Mouse (Mus musculus): ENCODE measurements at regions not wholly inside any gene's neighbourhood (a gene's known extent, or its start where the extent isn't known, plus 50 kb on each side); places are given as distances from the start of the nearest gene placed in this dataset.

DNA sequence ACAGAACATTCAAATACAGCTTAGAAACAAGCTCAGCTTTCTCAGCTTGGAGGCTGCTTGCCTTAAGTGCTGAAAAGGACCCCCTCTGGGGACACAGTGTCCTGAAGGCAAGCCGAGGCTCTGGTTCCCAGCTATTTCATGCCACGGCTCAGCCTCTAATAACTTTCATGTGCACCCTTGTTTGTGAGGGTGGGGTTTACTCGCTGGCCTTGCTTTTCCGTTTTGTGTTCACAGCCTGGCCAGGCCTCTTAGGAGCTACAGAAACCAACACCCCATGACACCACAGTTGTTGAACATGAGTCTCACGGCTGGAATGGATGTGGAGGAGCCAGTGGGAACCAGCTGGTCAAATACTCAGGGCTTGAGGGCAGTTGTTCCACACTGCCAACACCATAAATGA, 81.4 kb upstream of the Slc24a3 start:
- TF ChIP-seq CTCF (IDR thresholded peaks at IDR 0.05; ENCODE audit: low read depth) = no peak
- Histone ChIP-seq H3K4me3 (replicated peaks; ENCODE audit: low read depth, low read length) (no peak overlapping the region), H3K27ac (no peak overlapping the region), H3K4me1 (replicated peaks; ENCODE audit: insufficient read depth, low read length) (no peaks in the 10 kb centered on the region), H3K36me3 (ENCODE audit: insufficient read depth, low read length) (no peaks in the 10 kb centered on the region), H3K9me3 (replicated peaks; ENCODE audit: low read length) (no peaks in the 10 kb centered on the region), H3K27me3 (ENCODE audit: insufficient read depth, low read length) (no peaks in the 10 kb centered on the region), H3K4me2 (ENCODE audit: low read length) (no peak overlapping the region), H3K9ac (ENCODE audit: low read depth, low read length) (no peak overlapping the region)
- DNase-seq (ENCODE audit: low spot score) (no peak), ATAC-seq (replicated peaks; ENCODE audit: low FRiP score, low read depth) (no peak)
- WGBS = 71% methylated on average over 5 of the region's 5 CpGs

- DNase-seq (ENCODE audit: low spot score) (no peak), ATAC-seq (replicated peaks; ENCODE audit: low FRiP score, low read depth) (no peak)
- WGBS = 90% methylated on average over 2 of the region's 2 CpGs
- no peak overlapping the region for H3K27ac ChIP-seq
- no peak overlapping the region for H3K4me3 ChIP-seq (replicated peaks; ENCODE audit: low read depth, low read length)
- H3K4me2 ChIP-seq (ENCODE audit: low read length) = no peak overlapping the region
- no peak for TF ChIP-seq CTCF (IDR thresholded peaks at IDR 0.05; ENCODE audit: low read depth)
- H3K36me3 ChIP-seq (ENCODE audit: insufficient read depth, low read length) = no peaks in the 10 kb centered on the region
- H3K9me3 ChIP-seq (replicated peaks; ENCODE audit: low read length) = no peaks in the 10 kb centered on the region
- no peaks in the 10 kb centered on the region for H3K4me1 ChIP-seq (replicated peaks; ENCODE audit: insufficient read depth, low read length)
- no peaks in the 10 kb centered on the region for H3K27me3 ChIP-seq (ENCODE audit: insufficient read depth, low read length)
- H3K9ac ChIP-seq (ENCODE audit: low read depth, low read length) = no peak overlapping the region
Observed at GRCm38 (mm10) chr2:145103295-145103694, 64.3 kb upstream of the Slc24a3 start.

- ATAC-seq (replicated peaks; ENCODE audit: low FRiP score, low read depth) = no peak
Observed at GRCm38 (mm10) chr2:145111615-145112014, 55.9 kb upstream of the Slc24a3 start.

DNA sequence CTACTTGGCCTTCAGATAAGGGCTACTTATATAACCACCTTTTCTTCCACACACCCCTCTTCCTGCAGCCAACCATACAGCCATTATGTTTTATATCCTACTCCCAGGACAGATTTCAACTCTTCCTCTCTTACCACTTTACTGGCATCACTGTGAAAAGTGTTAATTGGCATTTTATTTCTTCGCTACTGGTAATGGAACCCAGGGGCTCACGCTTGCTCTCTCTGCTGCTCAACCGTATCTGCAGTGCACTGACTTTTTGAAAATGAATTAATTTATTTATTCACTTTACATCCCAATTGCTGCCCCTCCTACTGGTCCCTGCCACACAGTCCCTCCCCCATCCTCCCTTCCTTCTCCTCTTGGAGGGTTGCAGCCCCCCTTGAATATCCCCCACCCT, 52.5 kb upstream of the Slc24a3 start:
- H3K9ac ChIP-seq (ENCODE audit: low read depth, low read length) = no peak overlapping the region
- H3K36me3 ChIP-seq (ENCODE audit: insufficient read depth, low read length) = no peaks in the 10 kb centered on the region
- no peak overlapping the region for H3K4me3 ChIP-seq (replicated peaks; ENCODE audit: low read depth, low read length)
- ATAC-seq (replicated peaks; ENCODE audit: low FRiP score, low read depth) (no peak), DNase-seq (ENCODE audit: low spot score) (no peak)
- TF ChIP-seq CTCF (IDR thresholded peaks at IDR 0.05; ENCODE audit: low read depth) = no peak
- no peaks in the 10 kb centered on the region for H3K27me3 ChIP-seq (ENCODE audit: insufficient read depth, low read length)
- 75% methylated on average over 3 of the region's 3 CpGs for WGBS
- no peaks in the 10 kb centered on the region for H3K9me3 ChIP-seq (replicated peaks; ENCODE audit: low read length)
- H3K4me1 ChIP-seq (replicated peaks; ENCODE audit: insufficient read depth, low read length) = no peaks in the 10 kb centered on the region
- H3K27ac ChIP-seq = no peak overlapping the region
- no peak overlapping the region for H3K4me2 ChIP-seq (ENCODE audit: low read length)

More at GRCm38 (mm10) chr2:145111615-145112014, 55.9 kb upstream of the Slc24a3 start:
- Histone ChIP-seq H3K27me3 (ENCODE audit: insufficient read depth, low read length) (no peaks in the 10 kb centered on the region), H3K4me2 (ENCODE audit: low read length) (no peak overlapping the region), H3K9me3 (replicated peaks; ENCODE audit: low read length) (no peaks in the 10 kb centered on the region), H3K4me1 (replicated peaks; ENCODE audit: insufficient read depth, low read length) (no peaks in the 10 kb centered on the region), H3K9ac (ENCODE audit: low read depth, low read length) (no peak overlapping the region), H3K36me3 (ENCODE audit: insufficient read depth, low read length) (no peaks in the 10 kb centered on the region), H3K4me3 (replicated peaks; ENCODE audit: low read depth, low read length) (no peak overlapping the region), H3K27ac (no peak overlapping the region)
- WGBS = 29% methylated on average over 1 of the region's 1 CpGs
- DNase-seq (ENCODE audit: low spot score) = peak; percentile 36
- TF ChIP-seq CTCF (IDR thresholded peaks at IDR 0.05; ENCODE audit: low read depth) = no peak
